Mouse (Mus musculus) mouse trophoblast stem cell (cell line): ENCODE data around the gene Tns1.

Experiments used
- in situ Hi-C, 2 experiments: fragments of 300-500 bp; cut with MseI, MboI; formaldehyde crosslinking; loops; 2 replicates in 1 of 2; 3 replicates in 1 of 2; pipeline ENCODE4 v1.15.1; 2025

The Tns1 gene

GRCm38 (mm10) chr1:74123215-74123614 is 1.0 kb downstream of the Tns1 start:
- in situ Hi-C loops: no loop called here

- in situ Hi-C loops: no loop called here
Observed at GRCm38 (mm10) chr1:74121821-74122576, 2.2 kb downstream of the Tns1 start.

GRCm38 (mm10) chr1:74121138-74121537 is 3.1 kb downstream of the Tns1 start:
- in situ Hi-C loops: no loop called here

GRCm38 (mm10) chr1:74119115-74119514 is 5.1 kb downstream of the Tns1 start:
- in situ Hi-C loops: no loop called here

GRCm38 (mm10) chr1:74117876-74118275 is 6.4 kb downstream of the Tns1 start:
- in situ Hi-C loops: no loop called here

GRCm38 (mm10) chr1:74113071-74113470 is 11.2 kb downstream of the Tns1 start:
- in situ Hi-C loops: no loop called here

- in situ Hi-C loops: no loop called here
Observed at GRCm38 (mm10) chr1:74111696-74112030, 12.6 kb downstream of the Tns1 start.

GRCm38 (mm10) chr1:74110932-74111695 is 13.1 kb downstream of the Tns1 start:
- in situ Hi-C loops: no loop called here

GRCm38 (mm10) chr1:74109670-74110069 is 14.6 kb downstream of the Tns1 start:
- in situ Hi-C loops: no loop called here

GRCm38 (mm10) chr1:74107931-74108618 is 16.2 kb downstream of the Tns1 start:
- in situ Hi-C loops: no loop called here

- in situ Hi-C loops: no loop called here
Observed at GRCm38 (mm10) chr1:74106214-74106613, 18.0 kb downstream of the Tns1 start.

- in situ Hi-C loops: no loop called here
Observed at GRCm38 (mm10) chr1:74105660-74106059, 18.6 kb downstream of the Tns1 start.

- in situ Hi-C loops: no loop called here
Observed at GRCm38 (mm10) chr1:74103654-74104353, 20.4 kb downstream of the Tns1 start.

GRCm38 (mm10) chr1:74099001-74099435 is 25.2 kb downstream of the Tns1 start:
- in situ Hi-C loops: no loop called here

- in situ Hi-C loops: no loop called here
Observed at GRCm38 (mm10) chr1:74098004-74099000, 25.9 kb downstream of the Tns1 start.

- in situ Hi-C loops: no loop called here
Observed at GRCm38 (mm10) chr1:74095728-74096127, 28.5 kb downstream of the Tns1 start.

GRCm38 (mm10) chr1:74095296-74095695 is 29.0 kb downstream of the Tns1 start:
- in situ Hi-C loops: no loop called here

- in situ Hi-C loops: no loop called here
Observed at GRCm38 (mm10) chr1:74094497-74095270, 29.6 kb downstream of the Tns1 start.

GRCm38 (mm10) chr1:74093447-74093846 is 30.8 kb downstream of the Tns1 start:
- in situ Hi-C loops: no loop called here

GRCm38 (mm10) chr1:74092242-74092641 is 32.0 kb downstream of the Tns1 start:
- in situ Hi-C loops: no loop called here
